Mouse (Mus musculus): Measurements from ENCODE around the gene Rfx4. TPM values are rescaled to one million over a fixed set of nuclear protein-coding genes. Genes with fewer than 3 reads are reported as not detected.

The Rfx4 gene
- polyA plus RNA-seq, 1 experiment from 2014 or later = 0.19 TPM

- Histone ChIP-seq H3K4me3 (ENCODE audit: low read length) (no peak overlapping the region), H3K4me2 (replicated peaks; ENCODE audit: low read depth, low read length) (no peak overlapping the region), H3K36me3 (ENCODE audit: control insufficient read depth, insufficient read depth, low read length) (no peaks in the 10 kb centered on the region), H3K9me3 (ENCODE audit: control insufficient read depth, low read length) (no peaks in the 10 kb centered on the region), H3K27ac (ENCODE audit: low read depth, low read length) (no peak overlapping the region), H3K4me1 (ENCODE audit: control insufficient read depth, insufficient read depth, low read length) (no peaks in the 10 kb centered on the region), H3K9ac (ENCODE audit: low read depth, low read length) (no peak overlapping the region), H3K27me3 (ENCODE audit: control insufficient read depth, insufficient read depth, low read length) (no peaks in the 10 kb centered on the region)
- 86% methylated on average over 3 of the region's 3 CpGs for WGBS
- no peak for ATAC-seq (ENCODE audit: low FRiP score, low TSS enrichment)
Observed at GRCm38 (mm10) chr10:84791181-84791580, 35.3 kb downstream of the Rfx4 start.

- WGBS = 83% methylated on average over 6 of the region's 6 CpGs
- no peaks in the 10 kb centered on the region for H3K9me3 ChIP-seq (ENCODE audit: control insufficient read depth, low read length)
- ATAC-seq (ENCODE audit: low FRiP score, low TSS enrichment) = no peak
- H3K4me1 ChIP-seq (ENCODE audit: control insufficient read depth, insufficient read depth, low read length) = no peaks in the 10 kb centered on the region
- no peaks in the 10 kb centered on the region for H3K36me3 ChIP-seq (ENCODE audit: control insufficient read depth, insufficient read depth, low read length)
- no peak overlapping the region for H3K4me3 ChIP-seq (ENCODE audit: low read length)
- no peaks in the 10 kb centered on the region for H3K27me3 ChIP-seq (ENCODE audit: control insufficient read depth, insufficient read depth, low read length)
- no peak overlapping the region for H3K27ac ChIP-seq (ENCODE audit: low read depth, low read length)
- H3K9ac ChIP-seq (ENCODE audit: low read depth, low read length) = no peak overlapping the region
- H3K4me2 ChIP-seq (replicated peaks; ENCODE audit: low read depth, low read length) = no peak overlapping the region
Observed at GRCm38 (mm10) chr10:84801521-84801920, 45.7 kb downstream of the Rfx4 start.

GRCm38 (mm10) chr10:84803216-84803844 lies 47.5 kb downstream of the Rfx4 start:
- H3K4me2 ChIP-seq (replicated peaks; ENCODE audit: low read depth, low read length) = no peak overlapping the region
- no peak overlapping the region for H3K9ac ChIP-seq (ENCODE audit: low read depth, low read length)
- no peak for ATAC-seq (ENCODE audit: low FRiP score, low TSS enrichment)
- no peaks in the 10 kb centered on the region for H3K27me3 ChIP-seq (ENCODE audit: control insufficient read depth, insufficient read depth, low read length)
- H3K4me1 ChIP-seq (ENCODE audit: control insufficient read depth, insufficient read depth, low read length) = no peaks in the 10 kb centered on the region
- no peaks in the 10 kb centered on the region for H3K9me3 ChIP-seq (ENCODE audit: control insufficient read depth, low read length)
- 73% methylated on average over 13 of the region's 13 CpGs for WGBS
- no peaks in the 10 kb centered on the region for H3K36me3 ChIP-seq (ENCODE audit: control insufficient read depth, insufficient read depth, low read length)
- no peak overlapping the region for H3K27ac ChIP-seq (ENCODE audit: low read depth, low read length)
- H3K4me3 ChIP-seq (ENCODE audit: low read length) = no peak overlapping the region

GRCm38 (mm10) chr10:84805576-84805975 lies 49.7 kb downstream of the Rfx4 start:
- no peak overlapping the region for H3K4me2 ChIP-seq (replicated peaks; ENCODE audit: low read depth, low read length)
- H3K9me3 ChIP-seq (ENCODE audit: control insufficient read depth, low read length) = no peaks in the 10 kb centered on the region
- H3K27ac ChIP-seq (ENCODE audit: low read depth, low read length) = no peak overlapping the region
- no peaks in the 10 kb centered on the region for H3K4me1 ChIP-seq (ENCODE audit: control insufficient read depth, insufficient read depth, low read length)
- no peak overlapping the region for H3K9ac ChIP-seq (ENCODE audit: low read depth, low read length)
- WGBS = 71% methylated on average over 3 of the region's 3 CpGs
- no peak for ATAC-seq (ENCODE audit: low FRiP score, low TSS enrichment)
- no peak overlapping the region for H3K4me3 ChIP-seq (ENCODE audit: low read length)
- H3K27me3 ChIP-seq (ENCODE audit: control insufficient read depth, insufficient read depth, low read length) = no peaks in the 10 kb centered on the region
- no peaks in the 10 kb centered on the region for H3K36me3 ChIP-seq (ENCODE audit: control insufficient read depth, insufficient read depth, low read length)

GRCm38 (mm10) chr10:84807206-84807605 lies 51.3 kb downstream of the Rfx4 start:
- H3K27me3 ChIP-seq (ENCODE audit: control insufficient read depth, insufficient read depth, low read length) = no peaks in the 10 kb centered on the region
- no peak overlapping the region for H3K27ac ChIP-seq (ENCODE audit: low read depth, low read length)
- ATAC-seq (ENCODE audit: low FRiP score, low TSS enrichment) = no peak
- H3K4me1 ChIP-seq (ENCODE audit: control insufficient read depth, insufficient read depth, low read length) = no peaks in the 10 kb centered on the region
- H3K36me3 ChIP-seq (ENCODE audit: control insufficient read depth, insufficient read depth, low read length) = no peaks in the 10 kb centered on the region
- no peaks in the 10 kb centered on the region for H3K9me3 ChIP-seq (ENCODE audit: control insufficient read depth, low read length)
- H3K4me3 ChIP-seq (ENCODE audit: low read length) = no peak overlapping the region
- 84% methylated on average over 9 of the region's 9 CpGs for WGBS
- no peak overlapping the region for H3K4me2 ChIP-seq (replicated peaks; ENCODE audit: low read depth, low read length)
- H3K9ac ChIP-seq (ENCODE audit: low read depth, low read length) = no peak overlapping the region

- Histone ChIP-seq H3K36me3 (ENCODE audit: control insufficient read depth, insufficient read depth, low read length) (no peaks in the 10 kb centered on the region), H3K4me1 (ENCODE audit: control insufficient read depth, insufficient read depth, low read length) (no peaks in the 10 kb centered on the region), H3K4me3 (ENCODE audit: low read length) (no peak overlapping the region), H3K27ac (ENCODE audit: low read depth, low read length) (no peak overlapping the region), H3K4me2 (replicated peaks; ENCODE audit: low read depth, low read length) (no peak overlapping the region), H3K27me3 (ENCODE audit: control insufficient read depth, insufficient read depth, low read length) (no peaks in the 10 kb centered on the region), H3K9ac (ENCODE audit: low read depth, low read length) (no peak overlapping the region), H3K9me3 (ENCODE audit: control insufficient read depth, low read length) (no peaks in the 10 kb centered on the region)
- 76% methylated on average over 8 of the region's 8 CpGs for WGBS
- no peak for ATAC-seq (ENCODE audit: low FRiP score, low TSS enrichment)
Observed at GRCm38 (mm10) chr10:84810030-84810849, 54.4 kb downstream of the Rfx4 start.

- no peaks in the 10 kb centered on the region for H3K4me1 ChIP-seq (ENCODE audit: control insufficient read depth, insufficient read depth, low read length)
- WGBS = 90% methylated on average over 11 of the region's 11 CpGs
- no peak overlapping the region for H3K27ac ChIP-seq (ENCODE audit: low read depth, low read length)
- no peak overlapping the region for H3K4me3 ChIP-seq (ENCODE audit: low read length)
- no peak overlapping the region for H3K9ac ChIP-seq (ENCODE audit: low read depth, low read length)
- no peaks in the 10 kb centered on the region for H3K9me3 ChIP-seq (ENCODE audit: control insufficient read depth, low read length)
- H3K27me3 ChIP-seq (ENCODE audit: control insufficient read depth, insufficient read depth, low read length) = no peaks in the 10 kb centered on the region
- H3K36me3 ChIP-seq (ENCODE audit: control insufficient read depth, insufficient read depth, low read length) = no peaks in the 10 kb centered on the region
- no peak overlapping the region for H3K4me2 ChIP-seq (replicated peaks; ENCODE audit: low read depth, low read length)
- no peak for ATAC-seq (ENCODE audit: low FRiP score, low TSS enrichment)
Observed at GRCm38 (mm10) chr10:84811171-84811912, 55.5 kb downstream of the Rfx4 start.

- H3K27ac ChIP-seq (ENCODE audit: low read depth, low read length) = no peak overlapping the region
- H3K9ac ChIP-seq (ENCODE audit: low read depth, low read length) = no peak overlapping the region
- H3K9me3 ChIP-seq (ENCODE audit: control insufficient read depth, low read length) = no peaks in the 10 kb centered on the region
- H3K4me3 ChIP-seq (ENCODE audit: low read length) = no peak overlapping the region
- H3K4me1 ChIP-seq (ENCODE audit: control insufficient read depth, insufficient read depth, low read length) = no peaks in the 10 kb centered on the region
- WGBS = 83% methylated on average over 2 of the region's 2 CpGs
- H3K27me3 ChIP-seq (ENCODE audit: control insufficient read depth, insufficient read depth, low read length) = no peaks in the 10 kb centered on the region
- H3K4me2 ChIP-seq (replicated peaks; ENCODE audit: low read depth, low read length) = no peak overlapping the region
- no peak for ATAC-seq (ENCODE audit: low FRiP score, low TSS enrichment)
- no peaks in the 10 kb centered on the region for H3K36me3 ChIP-seq (ENCODE audit: control insufficient read depth, insufficient read depth, low read length)
Observed at GRCm38 (mm10) chr10:84811913-84812295, 56.0 kb downstream of the Rfx4 start.

Data from kidney, embryonic 14.5 days (tissue).